Mouse (Mus musculus): Measurements from ENCODE around the gene Gpr162. TPM values are rescaled to one million over a fixed set of nuclear protein-coding genes. Genes with fewer than 3 reads are reported as not detected.

Gpr162 gene
- polyA plus RNA-seq, 1 experiment, result 9.0 TPM

GRCm38 (mm10) chr6:124828101-124828592, 35.6 kb downstream of the Gpr162 start:
- no peaks in the 10 kb centered on the region for H3K27me3 ChIP-seq (ENCODE audit: control insufficient read depth, insufficient read depth, low read length)
- H3K27ac ChIP-seq (ENCODE audit: control insufficient read depth, insufficient read depth, low read depth, low read length), result peak overlapping the region; percentile 69
- H3K4me3 ChIP-seq (ENCODE audit: control insufficient read depth, low read depth, low read length), result peak overlapping the region; percentile 99
- peaks cover 8% of the 10 kb centered on the region for H3K36me3 ChIP-seq (ENCODE audit: control insufficient read depth, insufficient read depth, low read length)
- TF ChIP-seq CTCF (IDR thresholded peaks at IDR 0.05; ENCODE audit: control insufficient read depth, insufficient read depth, insufficient replicate concordance, low read depth, low read length) (no peak), POLR2A (IDR thresholded peaks at IDR 0.05; ENCODE audit: control insufficient read depth, low read depth, low read length) (no peak)
- H3K4me1 ChIP-seq (ENCODE audit: control insufficient read depth, insufficient read depth, low read length), result peaks cover 10% of the 10 kb centered on the region

GRCm38 (mm10) chr6:124822049-124822448, 41.7 kb downstream of the Gpr162 start:
- Histone ChIP-seq H3K4me1 (ENCODE audit: control insufficient read depth, insufficient read depth, low read length) (peaks cover 2% of the 10 kb centered on the region; the same call in 1 of the 2 replicates), H3K4me3 (ENCODE audit: control insufficient read depth, low read depth, low read length) (no peak overlapping the region), H3K36me3 (ENCODE audit: control insufficient read depth, insufficient read depth, low read length) (peaks cover 7% of the 10 kb centered on the region), H3K27ac (ENCODE audit: control insufficient read depth, insufficient read depth, low read depth, low read length) (no peak overlapping the region), H3K27me3 (ENCODE audit: control insufficient read depth, insufficient read depth, low read length) (no peaks in the 10 kb centered on the region)
- TF ChIP-seq CTCF (IDR thresholded peaks at IDR 0.05; ENCODE audit: control insufficient read depth, insufficient read depth, insufficient replicate concordance, low read depth, low read length) (no peak), POLR2A (IDR thresholded peaks at IDR 0.05; ENCODE audit: control insufficient read depth, low read depth, low read length) (no peak)

GRCm38 (mm10) chr6:124820891-124821290, 42.9 kb downstream of the Gpr162 start:
- H3K36me3 ChIP-seq (ENCODE audit: control insufficient read depth, insufficient read depth, low read length), result peaks cover 8% of the 10 kb centered on the region
- peaks cover 2% of the 10 kb centered on the region; the same call in 1 of the 2 replicates for H3K4me1 ChIP-seq (ENCODE audit: control insufficient read depth, insufficient read depth, low read length)
- TF ChIP-seq POLR2A (IDR thresholded peaks at IDR 0.05; ENCODE audit: control insufficient read depth, low read depth, low read length), result no peak
- TF ChIP-seq CTCF (IDR thresholded peaks at IDR 0.05; ENCODE audit: control insufficient read depth, insufficient read depth, insufficient replicate concordance, low read depth, low read length), result no peak
- no peaks in the 10 kb centered on the region for H3K27me3 ChIP-seq (ENCODE audit: control insufficient read depth, insufficient read depth, low read length)
- H3K27ac ChIP-seq (ENCODE audit: control insufficient read depth, insufficient read depth, low read depth, low read length), result no peak overlapping the region
- no peak overlapping the region for H3K4me3 ChIP-seq (ENCODE audit: control insufficient read depth, low read depth, low read length)

- TF ChIP-seq CTCF (IDR thresholded peaks at IDR 0.05; ENCODE audit: control insufficient read depth, insufficient read depth, insufficient replicate concordance, low read depth, low read length) (no peak), POLR2A (IDR thresholded peaks at IDR 0.05; ENCODE audit: control insufficient read depth, low read depth, low read length) (no peak)
- Histone ChIP-seq H3K36me3 (ENCODE audit: control insufficient read depth, insufficient read depth, low read length) (peaks cover 3% of the 10 kb centered on the region), H3K27ac (ENCODE audit: control insufficient read depth, insufficient read depth, low read depth, low read length) (no peak overlapping the region), H3K4me1 (ENCODE audit: control insufficient read depth, insufficient read depth, low read length) (peaks cover 24% of the 10 kb centered on the region), H3K4me3 (ENCODE audit: control insufficient read depth, low read depth, low read length) (no peak overlapping the region), H3K27me3 (ENCODE audit: control insufficient read depth, insufficient read depth, low read length) (no peaks in the 10 kb centered on the region)
These were observed 45.8 kb downstream of the Gpr162 start for GRCm38 (mm10) chr6:124817971-124818370.

- Histone ChIP-seq H3K27me3 (ENCODE audit: control insufficient read depth, insufficient read depth, low read length) (no peaks in the 10 kb centered on the region), H3K27ac (ENCODE audit: control insufficient read depth, insufficient read depth, low read depth, low read length) (no peak overlapping the region), H3K36me3 (ENCODE audit: control insufficient read depth, insufficient read depth, low read length) (peaks cover 3% of the 10 kb centered on the region), H3K4me1 (ENCODE audit: control insufficient read depth, insufficient read depth, low read length) (peaks cover 28% of the 10 kb centered on the region), H3K4me3 (ENCODE audit: control insufficient read depth, low read depth, low read length) (no peak overlapping the region)
- TF ChIP-seq POLR2A (IDR thresholded peaks at IDR 0.05; ENCODE audit: control insufficient read depth, low read depth, low read length) (no peak), CTCF (IDR thresholded peaks at IDR 0.05; ENCODE audit: control insufficient read depth, insufficient read depth, insufficient replicate concordance, low read depth, low read length) (no peak)
These were observed 46.2 kb downstream of the Gpr162 start for GRCm38 (mm10) chr6:124817563-124817962.

GRCm38 (mm10) chr6:124817125-124817524, 46.7 kb downstream of the Gpr162 start:
- H3K36me3 ChIP-seq (ENCODE audit: control insufficient read depth, insufficient read depth, low read length), result peaks cover 4% of the 10 kb centered on the region
- TF ChIP-seq CTCF (IDR thresholded peaks at IDR 0.05; ENCODE audit: control insufficient read depth, insufficient read depth, insufficient replicate concordance, low read depth, low read length), result no peak
- TF ChIP-seq POLR2A (IDR thresholded peaks at IDR 0.05; ENCODE audit: control insufficient read depth, low read depth, low read length), result no peak

GRCm38 (mm10) chr6:124816611-124817010, 47.2 kb downstream of the Gpr162 start:
- Histone ChIP-seq H3K36me3 (ENCODE audit: control insufficient read depth, insufficient read depth, low read length) (peaks cover 5% of the 10 kb centered on the region), H3K4me1 (ENCODE audit: control insufficient read depth, insufficient read depth, low read length) (peaks cover 37% of the 10 kb centered on the region), H3K4me3 (ENCODE audit: control insufficient read depth, low read depth, low read length) (no peak overlapping the region; the same call in 1 of the 2 replicates), H3K27ac (ENCODE audit: control insufficient read depth, insufficient read depth, low read depth, low read length) (no peak overlapping the region), H3K27me3 (ENCODE audit: control insufficient read depth, insufficient read depth, low read length) (no peaks in the 10 kb centered on the region)
- TF ChIP-seq CTCF (IDR thresholded peaks at IDR 0.05; ENCODE audit: control insufficient read depth, insufficient read depth, insufficient replicate concordance, low read depth, low read length) (no peak), POLR2A (IDR thresholded peaks at IDR 0.05; ENCODE audit: control insufficient read depth, low read depth, low read length) (no peak)

More at GRCm38 (mm10) chr6:124817125-124817524, 46.7 kb downstream of the Gpr162 start:
- no peak overlapping the region for H3K27ac ChIP-seq (ENCODE audit: control insufficient read depth, insufficient read depth, low read depth, low read length)
- no peak overlapping the region for H3K4me3 ChIP-seq (ENCODE audit: control insufficient read depth, low read depth, low read length)
- no peaks in the 10 kb centered on the region for H3K27me3 ChIP-seq (ENCODE audit: control insufficient read depth, insufficient read depth, low read length)
- peaks cover 33% of the 10 kb centered on the region for H3K4me1 ChIP-seq (ENCODE audit: control insufficient read depth, insufficient read depth, low read length)

Data from testis, adult 2 months (tissue).